Mouse (Mus musculus) adrenal gland, postnatal 14 days (tissue): Measurements from ENCODE around the gene Aldh16a1. TPM values are rescaled to one million over a fixed set of nuclear protein-coding genes. Genes with fewer than 3 reads are reported as not detected.
"Not testable (repeated sequence)": the region's sequence is repeated elsewhere in the genome, so short reads cannot be mapped to it uniquely, and the experiment has no call there.

Experiments used
- DNase-seq: peaks from one replicate; pipeline ENCODE4 v3.0.0; 2021; ENCODE audit warnings: mixed read lengths
- total RNA-seq: library from RNA; stranded (reverse); gene quantifications from 2 replicates; pipeline ENCODE4 v1.2.3, GENCODE M21; 2021

Aldh16a1 gene
- total RNA-seq, 1 experiment from 2014 or later, result 59.8 TPM

DNA sequence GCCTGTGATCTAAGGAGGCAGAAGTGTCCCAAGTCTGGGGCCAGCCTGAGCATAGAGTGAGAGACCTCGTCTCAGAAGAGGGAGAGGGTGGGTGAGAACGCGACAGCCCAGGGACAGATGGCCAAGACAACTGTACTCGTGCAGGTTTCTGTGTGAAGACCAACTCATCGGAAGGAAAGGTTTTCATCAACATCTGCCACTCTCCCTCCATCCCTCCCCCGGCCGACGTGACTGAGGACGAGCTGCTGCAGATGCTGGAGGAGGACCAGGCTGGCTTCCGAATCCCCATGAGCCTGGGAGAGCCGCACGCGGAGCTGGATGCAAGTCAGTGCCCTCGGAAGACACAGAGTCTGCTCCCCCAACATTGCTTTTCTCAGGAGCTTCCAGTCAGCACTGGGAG lies 3.1 kb upstream of the Aldh16a1 start:
- peak; percentile 3 for DNase-seq

DNA sequence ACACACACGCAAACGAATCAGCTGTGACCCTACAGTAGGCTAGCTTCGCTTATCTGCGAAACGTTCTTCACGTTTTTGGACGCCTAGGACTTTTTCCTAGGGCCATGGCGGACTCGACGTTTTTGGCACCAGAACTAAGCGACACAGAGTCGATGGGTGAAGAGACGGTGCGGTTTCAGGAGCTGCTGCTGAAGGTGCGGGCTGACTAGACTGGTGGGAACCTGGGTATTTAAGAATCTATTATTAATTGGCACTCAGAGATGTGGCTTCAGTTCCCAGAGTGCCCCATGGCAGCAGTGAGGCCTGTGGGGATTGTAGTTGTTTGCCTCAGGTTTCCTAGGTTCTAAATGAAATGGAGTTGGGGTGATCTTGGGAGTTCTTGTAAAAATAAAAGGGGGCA lies 1.8 kb upstream of the Aldh16a1 start:
- DNase-seq, result peak; percentile 3

- DNase-seq, result peak; percentile 9
Measured at GRCm38 (mm10) chr7:45155590-45155989, 1.2 kb upstream of the Aldh16a1 start.

DNA sequence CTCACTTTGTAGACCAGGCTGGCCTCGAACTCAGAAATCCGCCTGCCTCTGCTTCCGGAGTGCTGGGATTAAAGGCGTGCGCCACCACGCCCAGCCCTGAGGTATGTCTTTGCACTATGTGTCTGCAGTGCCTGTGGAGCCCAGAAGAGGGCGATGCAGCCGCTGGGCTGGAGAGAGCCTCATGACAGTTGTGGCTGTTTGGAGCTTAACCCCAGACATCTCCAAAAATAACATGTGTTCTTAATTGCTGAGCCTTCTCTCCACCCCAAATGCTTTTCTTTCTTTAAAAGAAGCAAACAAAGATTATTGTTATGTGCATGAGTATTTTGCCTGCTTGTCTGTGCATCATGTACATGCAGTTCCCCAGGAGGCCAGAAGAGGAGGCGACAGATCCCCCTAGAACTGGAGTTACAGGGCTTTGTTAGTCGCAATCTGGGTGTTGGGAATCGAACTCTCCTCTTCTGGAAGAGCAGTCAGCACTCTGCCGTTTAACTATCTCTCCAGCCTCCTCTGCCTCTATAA lies 670 bp upstream of the Aldh16a1 start:
- peak; percentile 82 for DNase-seq

DNA sequence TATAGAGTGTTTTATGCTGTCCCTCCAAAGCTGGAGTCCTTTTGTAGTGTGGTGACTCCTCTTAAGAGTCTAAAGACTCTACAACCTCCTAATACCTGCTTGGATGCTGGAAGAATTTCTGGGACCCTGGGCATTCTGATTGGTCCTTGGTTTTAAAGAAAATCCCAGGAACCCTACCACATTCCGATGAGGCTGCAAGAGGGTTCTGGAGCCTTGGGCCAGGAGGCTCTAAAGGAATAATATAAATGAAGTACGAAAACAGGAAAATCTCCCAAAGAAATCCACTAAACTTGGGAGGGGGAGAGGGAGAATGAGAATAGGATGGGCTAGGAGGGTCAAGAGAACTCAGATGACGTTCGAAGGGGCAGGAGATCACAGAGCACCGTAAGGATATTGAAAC lies 798 bp downstream of the Aldh16a1 start:
- no peak for DNase-seq

GRCm38 (mm10) chr7:45153052-45153451 lies 1.3 kb downstream of the Aldh16a1 start:
- DNase-seq, result not testable (repeated sequence)

- peak; percentile 14 for DNase-seq
Measured at GRCm38 (mm10) chr7:45151303-45151702, 3.1 kb downstream of the Aldh16a1 start.

- DNase-seq, result no peak
Measured at GRCm38 (mm10) chr7:45150321-45150720, 4.1 kb downstream of the Aldh16a1 start.

GRCm38 (mm10) chr7:45149545-45149944 lies 4.8 kb downstream of the Aldh16a1 start:
- peak; percentile 5 for DNase-seq

- DNase-seq, result peak; percentile 22
Measured at GRCm38 (mm10) chr7:45148534-45149098, 5.8 kb downstream of the Aldh16a1 start.

GRCm38 (mm10) chr7:45147899-45148298 lies 6.5 kb downstream of the Aldh16a1 start:
- peak; percentile 6 for DNase-seq

DNA sequence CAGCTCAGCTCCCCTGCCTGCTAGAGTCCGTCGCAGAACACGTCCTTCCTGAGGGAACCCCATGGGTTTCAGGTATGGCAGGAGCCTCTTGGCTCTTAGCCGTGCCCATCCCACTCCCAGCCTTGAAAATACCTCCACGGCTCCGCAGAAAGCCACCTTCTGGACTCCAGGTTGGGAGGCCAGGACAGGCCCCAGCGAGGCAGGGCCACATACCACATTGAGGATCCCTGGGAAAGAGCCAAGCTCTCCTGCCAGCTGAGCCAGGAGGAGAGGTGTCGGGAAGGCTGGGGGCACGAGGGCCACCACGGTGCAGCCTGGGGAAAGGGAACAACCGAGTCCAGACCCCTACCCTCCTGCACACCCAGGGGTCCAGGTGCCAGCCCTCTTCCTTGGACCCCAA lies 7.1 kb downstream of the Aldh16a1 start:
- DNase-seq, result peak; percentile 6

- peak; percentile 8 for DNase-seq
Measured at GRCm38 (mm10) chr7:45145460-45145859, 8.9 kb downstream of the Aldh16a1 start.

- DNase-seq, result peak; percentile 9
Measured at GRCm38 (mm10) chr7:45144368-45145174, 9.8 kb downstream of the Aldh16a1 start.

GRCm38 (mm10) chr7:45141914-45142313 lies 12.5 kb downstream of the Aldh16a1 start:
- no peak for DNase-seq

DNA sequence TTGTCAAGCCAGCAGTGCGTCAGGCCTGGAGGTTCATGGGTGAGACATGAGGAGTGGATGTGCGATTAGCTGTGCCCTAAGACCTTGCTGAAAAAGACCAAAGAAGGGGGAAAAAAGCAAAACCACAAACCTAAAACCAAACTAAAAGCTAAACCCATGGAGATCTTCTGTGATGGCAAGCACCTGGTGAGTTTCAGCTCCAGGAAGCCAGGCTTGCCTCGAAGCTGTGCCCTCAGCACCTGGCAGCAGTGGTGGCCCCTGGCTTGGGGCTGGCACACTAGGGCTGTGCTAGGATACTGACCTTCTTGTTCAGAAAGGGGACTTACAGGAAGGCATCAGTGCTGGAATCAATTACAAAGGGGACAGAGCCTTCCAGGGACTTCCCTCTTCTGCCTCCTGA lies 13.1 kb downstream of the Aldh16a1 start:
- DNase-seq, result peak; percentile 4

GRCm38 (mm10) chr7:45139904-45140723 lies 14.3 kb downstream of the Aldh16a1 start:
- peak; percentile 79 for DNase-seq

DNA sequence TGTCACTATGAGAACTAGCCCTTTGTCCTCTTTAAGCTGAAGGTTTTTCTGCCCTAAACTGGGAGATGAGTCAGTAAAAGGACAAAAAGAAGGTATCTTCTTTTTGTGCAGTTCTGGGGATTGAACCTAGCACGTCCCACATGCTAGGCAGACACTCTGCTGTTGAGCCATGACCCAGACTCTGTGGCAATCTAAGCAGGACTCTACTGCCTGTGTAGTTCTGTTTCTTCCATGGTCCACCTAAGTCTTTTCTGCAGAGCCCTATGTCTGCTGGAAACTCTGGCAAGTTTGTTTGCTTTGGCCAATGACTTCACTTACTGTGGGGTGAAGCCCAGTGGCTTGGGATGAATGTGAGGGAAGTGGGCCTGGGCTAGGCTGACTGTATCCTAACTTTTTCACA lies 16.0 kb downstream of the Aldh16a1 start:
- no peak for DNase-seq

DNA sequence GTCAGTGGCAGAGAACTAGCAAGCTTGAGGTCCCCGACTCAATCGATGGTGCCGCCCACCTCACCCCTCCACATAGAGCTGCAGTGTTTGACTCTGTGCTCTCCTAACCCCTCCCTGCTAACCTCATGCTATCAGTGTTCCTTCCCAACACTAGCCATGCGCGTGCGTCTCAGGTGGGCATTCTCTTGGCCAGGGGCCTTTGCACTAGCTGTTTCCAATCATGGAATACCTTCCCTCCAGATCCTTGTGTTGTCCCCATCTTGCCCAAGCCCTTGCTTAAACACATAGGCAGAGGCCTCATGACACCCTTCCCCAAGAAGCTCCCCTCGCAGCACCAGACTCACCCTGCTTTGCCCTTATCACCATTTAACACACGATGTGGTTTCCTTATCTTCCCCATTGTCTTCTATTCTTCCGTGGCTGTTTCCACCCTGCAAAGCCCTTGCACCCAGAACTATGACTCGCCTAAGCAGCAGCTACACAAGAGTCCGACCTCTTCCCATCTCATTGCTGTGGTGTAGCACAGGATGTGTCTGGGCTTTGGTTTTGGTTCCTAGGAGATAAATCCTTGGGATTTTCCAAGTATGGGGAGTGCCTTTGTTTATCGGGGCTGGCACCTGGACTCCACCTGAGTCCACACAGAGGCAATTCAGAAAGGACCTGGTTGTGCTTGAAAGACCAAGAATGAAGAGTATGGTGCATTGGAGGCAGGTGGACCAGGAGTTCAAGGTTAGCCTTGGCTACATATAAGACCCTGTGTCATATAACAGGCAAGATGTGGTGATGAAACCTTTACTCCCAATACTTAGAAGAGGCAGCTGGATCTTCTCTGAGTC lies 17.0 kb downstream of the Aldh16a1 start:
- DNase-seq, result no peak

DNA sequence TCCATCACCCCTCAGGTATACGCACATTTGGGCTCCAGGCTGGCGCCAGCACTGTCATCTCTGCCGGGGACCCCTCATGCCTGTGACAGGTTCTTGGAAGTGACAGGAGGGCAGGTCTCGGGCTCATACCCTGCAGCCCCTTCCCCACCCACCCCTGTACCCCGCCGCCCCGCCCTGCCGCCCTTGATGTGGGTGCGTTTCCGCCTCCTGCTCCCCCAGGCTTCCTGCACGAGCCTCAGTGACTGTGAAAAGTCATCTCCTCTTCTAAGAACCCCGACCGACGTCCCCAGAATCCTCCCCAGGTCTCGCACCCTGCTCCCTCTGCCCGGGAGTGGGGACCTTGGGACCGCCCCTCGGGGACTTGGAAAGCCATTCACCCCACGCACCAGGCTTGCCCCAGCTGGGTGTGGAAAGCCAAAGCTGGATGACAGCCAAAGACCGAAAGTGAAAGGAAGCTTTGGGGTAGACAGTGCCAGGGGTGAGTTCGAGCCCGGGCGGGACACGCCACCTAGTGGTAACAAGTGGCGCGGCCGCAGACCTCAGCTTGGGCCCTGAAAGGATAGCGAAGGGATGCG lies 18.3 kb downstream of the Aldh16a1 start, which contains the start of the genes Gm45713 and Flt3l:
TSS of gene Gm45713 (minus strand) at position 239 of the 575 bp plus-strand sequence.
TSS of gene Flt3l (minus strand) at position 440 of the 575 bp plus-strand sequence.
- peak; percentile 97 for DNase-seq

- DNase-seq, result no peak
Measured at GRCm38 (mm10) chr7:45135370-45135769, 19.0 kb downstream of the Aldh16a1 start.
